Mouse (Mus musculus) splenic B cell, adult 2 months (primary cell): ENCODE data around the gene Nmnat1.
"Not testable (repeated sequence)": the region's sequence is repeated elsewhere in the genome, so short reads cannot be mapped to it uniquely, and the experiment has no call there.

Experiments
- DNase-seq: peaks from one replicate; pipeline ENCODE4 v3.0.0-alpha.2; 2011; ENCODE audit warnings: low read depth, low spot score
- H3K27me3 ChIP-seq: 2 replicates; pipeline ENCODE4 v1.6.1; 2012; ENCODE audit warnings: mild to moderate bottlenecking, low read length, moderate library complexity, mixed read lengths; ENCODE audit not compliant: control insufficient read depth, poor library complexity, insufficient read depth, severe bottlenecking
- H3K36me3 ChIP-seq: 2 replicates; pipeline ENCODE4 v1.6.1; 2012; ENCODE audit warnings: mild to moderate bottlenecking, low read length, moderate library complexity, mixed read lengths; ENCODE audit not compliant: control insufficient read depth, poor library complexity, insufficient read depth, severe bottlenecking

The Nmnat1 gene

GRCm38 (mm10) chr4:149462305-149462971 is 22.6 kb downstream of the Nmnat1 start:
- H3K27me3 ChIP-seq = no peaks in the 10 kb centered on the region
- DNase-seq = no peak
- H3K36me3 ChIP-seq = no peaks in the 10 kb centered on the region

GRCm38 (mm10) chr4:149461579-149462304 is 23.3 kb downstream of the Nmnat1 start:
- DNase-seq = no peak
- no peaks in the 10 kb centered on the region for H3K36me3 ChIP-seq
- H3K27me3 ChIP-seq = no peaks in the 10 kb centered on the region

- DNase-seq, H3K27me3 ChIP-seq, H3K36me3 ChIP-seq: not testable (repeated sequence)
These were observed 24.5 kb downstream of the Nmnat1 start for GRCm38 (mm10) chr4:149460475-149460874.

GRCm38 (mm10) chr4:149459425-149459824 is 25.6 kb downstream of the Nmnat1 start:
- Histone ChIP-seq H3K27me3 (no peaks in the 10 kb centered on the region), H3K36me3 (no peaks in the 10 kb centered on the region)
- DNase-seq = no peak

- no peak for DNase-seq
- no peaks in the 10 kb centered on the region for H3K36me3 ChIP-seq
- no peaks in the 10 kb centered on the region for H3K27me3 ChIP-seq
These were observed 26.5 kb downstream of the Nmnat1 start for GRCm38 (mm10) chr4:149458526-149458925.

- H3K27me3 ChIP-seq = no peaks in the 10 kb centered on the region
- DNase-seq = no peak
- no peaks in the 10 kb centered on the region for H3K36me3 ChIP-seq
These were observed 27.1 kb downstream of the Nmnat1 start for GRCm38 (mm10) chr4:149457831-149458430.

- DNase-seq, H3K27me3 ChIP-seq, H3K36me3 ChIP-seq: not testable (repeated sequence)
These were observed 27.8 kb downstream of the Nmnat1 start for GRCm38 (mm10) chr4:149457163-149457562.

- DNase-seq = no peak
- Histone ChIP-seq H3K36me3 (no peaks in the 10 kb centered on the region), H3K27me3 (no peaks in the 10 kb centered on the region)
These were observed 30.1 kb downstream of the Nmnat1 start, which contains the start of gene Rbp7 for GRCm38 (mm10) chr4:149454879-149455278. Gene Rbp7 (minus strand): TSS chr4:149454978.

- H3K27me3 ChIP-seq = no peaks in the 10 kb centered on the region
- no peak for DNase-seq
- no peaks in the 10 kb centered on the region for H3K36me3 ChIP-seq
These were observed 30.7 kb downstream of the Nmnat1 start for GRCm38 (mm10) chr4:149454263-149454662.

- DNase-seq = peak; percentile 44
- H3K27me3 ChIP-seq = no peaks in the 10 kb centered on the region
- H3K36me3 ChIP-seq = no peaks in the 10 kb centered on the region
These were observed 31.3 kb downstream of the Nmnat1 start for GRCm38 (mm10) chr4:149453656-149454055.

- H3K27me3 ChIP-seq = no peaks in the 10 kb centered on the region
- H3K36me3 ChIP-seq = no peaks in the 10 kb centered on the region
- DNase-seq = no peak
These were observed 34.4 kb downstream of the Nmnat1 start for GRCm38 (mm10) chr4:149450636-149451035.

GRCm38 (mm10) chr4:149446309-149446708 is 38.7 kb downstream of the Nmnat1 start:
- H3K27me3 ChIP-seq = no peaks in the 10 kb centered on the region
- DNase-seq = no peak
- H3K36me3 ChIP-seq = no peaks in the 10 kb centered on the region

GRCm38 (mm10) chr4:149445868-149446267 is 39.1 kb downstream of the Nmnat1 start:
- H3K27me3 ChIP-seq = no peaks in the 10 kb centered on the region
- H3K36me3 ChIP-seq = no peaks in the 10 kb centered on the region
- DNase-seq = no peak

GRCm38 (mm10) chr4:149444964-149445701 is 39.9 kb downstream of the Nmnat1 start:
- Histone ChIP-seq H3K36me3 (no peaks in the 10 kb centered on the region), H3K27me3 (no peaks in the 10 kb centered on the region)
- DNase-seq = peak; percentile 93

GRCm38 (mm10) chr4:149444465-149444864 is 40.5 kb downstream of the Nmnat1 start:
- DNase-seq = no peak
- no peaks in the 10 kb centered on the region for H3K36me3 ChIP-seq
- H3K27me3 ChIP-seq = no peaks in the 10 kb centered on the region
